ENCODE assay signal across 8 mouse cellular contexts in genomic region chr10:93763074-93763473, GRCm38 (mm10).
DNase-seq lines count a peak whose midpoint lies in the region; ATAC-seq and TF ChIP-seq lines count a peak whose summit lies in the region.
"Had no signal": no experiment of that assay in that cellular context is flagged by ENCODE, and none has a peak within 500 bp of the region (broad histone marks: within the 10 kb centered on the region; RNA-seq: fewer than 3 reads in every experiment).

No protein-coding gene starts in this region.

- no peak overlapping the region for H3K4me2 ChIP-seq in kidney, embryonic 14.5 days (replicated peaks; ENCODE audit: low read depth, low read length)
- H3K4me2 ChIP-seq in liver, embryonic 11.5 days: no peak overlapping the region

- no peaks in the 10 kb centered on the region for H3K9me3 ChIP-seq in kidney, embryonic 14.5 days (ENCODE audit: control insufficient read depth, low read length)
- H3K9me3 ChIP-seq in G1E (replicated peaks): no peaks in the 10 kb centered on the region
- no peaks in the 10 kb centered on the region for H3K9me3 ChIP-seq in liver, embryonic 11.5 days (ENCODE audit: control insufficient read depth, low read length)

- H3K9ac ChIP-seq in kidney, embryonic 14.5 days (ENCODE audit: low read depth, low read length): no peak overlapping the region
- H3K9ac ChIP-seq in liver, embryonic 11.5 days (ENCODE audit: low read depth, low read length): no peak overlapping the region

- peak; percentile 53 for DNase-seq in kidney, adult 2 months
- peak; percentile 5 for DNase-seq in G1E (ENCODE audit: low spot score)
- DNase-seq in brain, embryonic 14.5 days (ENCODE audit: low read depth): no peak
- peak; percentile 54 for DNase-seq in liver, embryonic 11.5 days (ENCODE audit: low spot score)
- peak; percentile 24 to 51 for DNase-seq in spleen, postnatal 14 days (ENCODE audit: low spot score in 2 of 2)
- no peak for DNase-seq in ovary, postnatal 14 days (ENCODE audit: low spot score)

- H3K4me3 ChIP-seq in kidney, adult 2 months (ENCODE audit: insufficient read depth, low read depth, low read length): no peak overlapping the region
- no peak overlapping the region for H3K4me3 ChIP-seq in kidney, embryonic 14.5 days (ENCODE audit: low read length)
- H3K4me3 ChIP-seq in G1E (ENCODE audit: low read depth, low read length): no peak overlapping the region
- H3K4me3 ChIP-seq in liver, embryonic 11.5 days (ENCODE audit: low read depth, low read length): no peak overlapping the region
- H3K4me3 ChIP-seq: myocyte had no signal

- no peak overlapping the region for H3K27ac ChIP-seq in kidney, adult 2 months (ENCODE audit: insufficient read depth, low read depth, low read length)
- H3K27ac ChIP-seq in kidney, embryonic 14.5 days (ENCODE audit: low read depth, low read length): no peak overlapping the region
- H3K27ac ChIP-seq in liver, embryonic 11.5 days (ENCODE audit: low read depth, low read length): no peak overlapping the region

- TF ChIP-seq CTCF in kidney, adult 2 months (conservative IDR thresholded peaks at IDR 0.05; ENCODE audit: insufficient read depth, insufficient read length, low read depth, low read length): peak; percentile 68
- peak; percentile 72 for TF ChIP-seq CTCF in G1E (IDR thresholded peaks at IDR 0.05; ENCODE audit: low read depth, low read length)
- TF ChIP-seq CTCF in brain, embryonic 14.5 days (IDR thresholded peaks at IDR 0.05; ENCODE audit: borderline replicate concordance, extremely low read depth, insufficient read depth, insufficient read length): peak; percentile 53; the same call in 1 of the 2 replicates

- no peaks in the 10 kb centered on the region for H3K4me1 ChIP-seq in kidney, adult 2 months (ENCODE audit: control insufficient read depth, insufficient read depth, low read length)
- H3K4me1 ChIP-seq in kidney, embryonic 14.5 days (ENCODE audit: control insufficient read depth, insufficient read depth, low read length): no peaks in the 10 kb centered on the region
- H3K4me1 ChIP-seq in G1E (ENCODE audit: insufficient read depth, low read depth, low read length): no peaks in the 10 kb centered on the region
- peaks cover 6% of the 10 kb centered on the region; the same call in 1 of the 2 replicates for H3K4me1 ChIP-seq in liver, embryonic 11.5 days (replicated peaks; ENCODE audit: control insufficient read depth, insufficient read depth, low read length)

- H3K36me3 ChIP-seq in kidney, adult 2 months (ENCODE audit: control insufficient read depth, insufficient read depth, low read length): no peaks in the 10 kb centered on the region
- no peaks in the 10 kb centered on the region for H3K36me3 ChIP-seq in kidney, embryonic 14.5 days (ENCODE audit: control insufficient read depth, insufficient read depth, low read length)
- no peaks in the 10 kb centered on the region for H3K36me3 ChIP-seq in G1E (replicated peaks)
- H3K36me3 ChIP-seq in liver, embryonic 11.5 days (ENCODE audit: control insufficient read depth, insufficient read depth, low read length): no peaks in the 10 kb centered on the region

- 38% methylated on average over 5 of the region's 5 CpGs for WGBS in kidney, adult 2 months
- WGBS in kidney, embryonic 14.5 days: 29% methylated on average over 5 of the region's 5 CpGs
- 22% methylated on average over 5 of the region's 5 CpGs for WGBS in liver, embryonic 11.5 days

- TF ChIP-seq POLR2A in kidney, adult 2 months (IDR thresholded peaks at IDR 0.05; ENCODE audit: low read depth, low read length): no peak
- no peak for TF ChIP-seq POLR2A in brain, embryonic 14.5 days (IDR thresholded peaks at IDR 0.05; ENCODE audit: borderline replicate concordance, extremely low read depth, insufficient read depth, insufficient read length, poor library complexity, severe bottlenecking)

- H3K27me3 ChIP-seq in kidney, adult 2 months (replicated peaks; ENCODE audit: control insufficient read depth, insufficient read depth, low read length): no peaks in the 10 kb centered on the region
- H3K27me3 ChIP-seq in kidney, embryonic 14.5 days (ENCODE audit: control insufficient read depth, insufficient read depth, low read length): no peaks in the 10 kb centered on the region
- no peaks in the 10 kb centered on the region for H3K27me3 ChIP-seq in G1E (ENCODE audit: insufficient read depth, low read length)
- no peaks in the 10 kb centered on the region for H3K27me3 ChIP-seq in liver, embryonic 11.5 days (replicated peaks; ENCODE audit: control insufficient read depth, insufficient read depth, low read length)

- ATAC-seq in kidney, embryonic 14.5 days (ENCODE audit: low FRiP score, low TSS enrichment): no peak
- no peak for ATAC-seq in G1E (ENCODE audit: extremely low read depth, insufficient number of reproducible peaks, low FRiP score, poor library complexity, severe bottlenecking)
- ATAC-seq in liver, embryonic 11.5 days (replicated peaks; ENCODE audit: low FRiP score): no peak

Comparison
In these comparisons a context has a peak if more than half of its experiments do, and no peak if none do; other contexts are left out.
1. DNase-seq: peak in kidney, adult 2 months (single experiment), G1E (single experiment), liver, embryonic 11.5 days (single experiment) and spleen, postnatal 14 days (2 of 2); none in brain, embryonic 14.5 days (single experiment) and ovary, postnatal 14 days (single experiment).
2. Peak in every context shown above with its lines, with median percentiles within 50 percentile points of each other: CTCF ChIP-seq.